Mouse (Mus musculus): ENCODE results near the gene Tmem150b. TPM values are rescaled to one million over a fixed set of nuclear protein-coding genes. Genes with fewer than 3 reads are reported as not detected.

Gene Tmem150b
- polyA plus RNA-seq, 1 experiment, result 7.2 TPM

GRCm38 (mm10) chr7:4740309-4740727 is 15.3 kb upstream of the Tmem150b start:
- TF ChIP-seq POLR2A (IDR thresholded peaks at IDR 0.05; ENCODE audit: borderline replicate concordance, control insufficient read depth, low read depth, low read length) (no peak), CTCF (IDR thresholded peaks at IDR 0.05; ENCODE audit: control insufficient read depth, insufficient read depth, low read length) (no peak)
- H3K4me1 ChIP-seq (ENCODE audit: control insufficient read depth, insufficient read depth, low read length), result peaks cover 2% of the 10 kb centered on the region; the same call in 1 of the 2 replicates
- peak overlapping the region; percentile 79 for H3K4me3 ChIP-seq (replicated peaks; ENCODE audit: control insufficient read depth, low read depth, low read length)
- H3K27ac ChIP-seq (ENCODE audit: control insufficient read depth, insufficient read depth, low read depth, low read length, poor library complexity), result peak overlapping the region; percentile 65
- WGBS, result 0% methylated on average over 14 of the region's 14 CpGs

GRCm38 (mm10) chr7:4739544-4740275 is 14.7 kb upstream of the Tmem150b start, which contains the start of gene Kmt5c:
Gene Kmt5c (plus strand): TSS chr7:4740115.
- TF ChIP-seq POLR2A (IDR thresholded peaks at IDR 0.05; ENCODE audit: borderline replicate concordance, control insufficient read depth, low read depth, low read length) (peak; percentile 97), CTCF (IDR thresholded peaks at IDR 0.05; ENCODE audit: control insufficient read depth, insufficient read depth, low read length) (no peak; the same call in 1 of the 2 replicates)
- peaks cover 2% of the 10 kb centered on the region; the same call in 1 of the 2 replicates for H3K4me1 ChIP-seq (ENCODE audit: control insufficient read depth, insufficient read depth, low read length)
- H3K4me3 ChIP-seq (replicated peaks; ENCODE audit: control insufficient read depth, low read depth, low read length), result peak within 1 kb of the TSS; percentile 79
- 0% methylated on average over 38 of the region's 44 CpGs for WGBS
- peak within 1 kb of the TSS; percentile 65 for H3K27ac ChIP-seq (ENCODE audit: control insufficient read depth, insufficient read depth, low read depth, low read length, poor library complexity)

- peak overlapping the region; percentile 52 for H3K4me3 ChIP-seq (replicated peaks; ENCODE audit: control insufficient read depth, low read depth, low read length)
- WGBS, result 57% methylated on average over 10 of the region's 10 CpGs
- no peak for TF ChIP-seq CTCF (IDR thresholded peaks at IDR 0.05; ENCODE audit: control insufficient read depth, insufficient read depth, low read length)
- no peaks in the 10 kb centered on the region for H3K4me1 ChIP-seq (ENCODE audit: control insufficient read depth, insufficient read depth, low read length)
- no peak overlapping the region for H3K27ac ChIP-seq (ENCODE audit: control insufficient read depth, insufficient read depth, low read depth, low read length, poor library complexity)
Measured at GRCm38 (mm10) chr7:4739041-4739543, 14.0 kb upstream of the Tmem150b start.

DNA sequence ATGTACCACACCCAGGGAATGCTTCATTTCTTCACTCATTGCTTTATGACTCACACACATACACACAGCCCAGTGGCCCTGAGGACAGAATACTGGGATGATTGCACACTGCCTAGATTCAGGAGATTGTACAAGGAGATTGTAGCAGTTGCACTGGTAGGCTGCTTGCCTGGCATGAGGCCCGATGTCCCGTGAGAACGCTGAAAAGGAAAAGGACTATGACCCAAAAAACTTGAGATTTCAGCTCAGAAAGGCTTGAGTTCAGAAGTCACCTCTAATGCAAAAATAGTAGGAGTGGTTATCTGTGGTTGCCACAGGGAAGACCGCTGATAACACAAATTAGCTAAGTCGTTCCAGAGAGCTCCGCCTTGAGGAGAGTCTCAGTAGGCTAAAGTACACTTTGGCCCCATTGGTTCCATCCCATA is 7.9 kb upstream of the Tmem150b start:
- peaks cover 8% of the 10 kb centered on the region for H3K4me1 ChIP-seq (ENCODE audit: control insufficient read depth, insufficient read depth, low read length)
- H3K4me3 ChIP-seq (replicated peaks; ENCODE audit: control insufficient read depth, low read depth, low read length), result no peak overlapping the region
- no peak for TF ChIP-seq POLR2A (IDR thresholded peaks at IDR 0.05; ENCODE audit: borderline replicate concordance, control insufficient read depth, low read depth, low read length)
- no peak for TF ChIP-seq CTCF (IDR thresholded peaks at IDR 0.05; ENCODE audit: control insufficient read depth, insufficient read depth, low read length)
- no peak overlapping the region for H3K27ac ChIP-seq (ENCODE audit: control insufficient read depth, insufficient read depth, low read depth, low read length, poor library complexity)
- WGBS, result 53% methylated on average over 6 of the region's 6 CpGs

- Histone ChIP-seq H3K4me1 (ENCODE audit: control insufficient read depth, insufficient read depth, low read length) (peaks cover 8% of the 10 kb centered on the region), H3K27ac (ENCODE audit: control insufficient read depth, insufficient read depth, low read depth, low read length, poor library complexity) (no peak overlapping the region), H3K4me3 (replicated peaks; ENCODE audit: control insufficient read depth, low read depth, low read length) (no peak overlapping the region)
- 42% methylated on average over 5 of the region's 5 CpGs for whole genome bisulfite sequencing
- no peak for TF ChIP-seq POLR2A (IDR thresholded peaks at IDR 0.05; ENCODE audit: borderline replicate concordance, control insufficient read depth, low read depth, low read length)
- no peak for TF ChIP-seq CTCF (IDR thresholded peaks at IDR 0.05; ENCODE audit: control insufficient read depth, insufficient read depth, low read length)
Measured at GRCm38 (mm10) chr7:4731090-4731489, 6.0 kb upstream of the Tmem150b start.

DNA sequence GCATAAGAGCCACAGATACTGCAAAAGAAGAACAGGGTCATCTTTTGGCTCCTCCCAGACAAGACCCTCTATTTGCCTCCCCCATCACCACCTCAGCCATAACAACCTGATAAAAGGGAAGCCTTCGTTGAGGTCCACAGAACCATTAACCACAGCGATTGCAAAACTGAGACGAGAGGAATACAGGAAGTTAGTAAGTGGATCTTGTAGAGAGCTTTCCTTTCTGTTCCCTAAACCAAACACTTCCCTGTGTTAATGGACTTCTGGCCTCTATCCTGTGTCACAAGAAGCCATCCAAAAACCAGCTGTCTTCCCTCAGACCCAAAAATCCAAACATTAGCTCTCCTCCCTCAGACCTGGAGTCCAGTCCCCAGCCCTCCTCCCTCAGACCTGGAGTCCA is 690 bp downstream of the Tmem150b start:
- Histone ChIP-seq H3K27ac (ENCODE audit: control insufficient read depth, insufficient read depth, low read depth, low read length, poor library complexity) (peak overlapping the region; percentile 73), H3K4me3 (replicated peaks; ENCODE audit: control insufficient read depth, low read depth, low read length) (peak overlapping the region; percentile 69), H3K4me1 (ENCODE audit: control insufficient read depth, insufficient read depth, low read length) (peaks cover 10% of the 10 kb centered on the region; the same call in 1 of the 2 replicates)
- TF ChIP-seq POLR2A (IDR thresholded peaks at IDR 0.05; ENCODE audit: borderline replicate concordance, control insufficient read depth, low read depth, low read length), result no peak
- WGBS, result 0% methylated on average over 3 of the region's 3 CpGs

GRCm38 (mm10) chr7:4723508-4723907 is 1.5 kb downstream of the Tmem150b start:
- WGBS, result 23% methylated on average over 12 of the region's 12 CpGs
- H3K4me1 ChIP-seq (ENCODE audit: control insufficient read depth, insufficient read depth, low read length), result peaks cover 10% of the 10 kb centered on the region; the same call in 1 of the 2 replicates
- TF ChIP-seq POLR2A (IDR thresholded peaks at IDR 0.05; ENCODE audit: borderline replicate concordance, control insufficient read depth, low read depth, low read length), result no peak
- TF ChIP-seq CTCF (IDR thresholded peaks at IDR 0.05; ENCODE audit: control insufficient read depth, insufficient read depth, low read length), result no peak
- H3K27ac ChIP-seq (ENCODE audit: control insufficient read depth, insufficient read depth, low read depth, low read length, poor library complexity), result peak overlapping the region; percentile 56
- peak overlapping the region; percentile 69 for H3K4me3 ChIP-seq (replicated peaks; ENCODE audit: control insufficient read depth, low read depth, low read length)

GRCm38 (mm10) chr7:4719276-4719675 is 5.8 kb downstream of the Tmem150b start:
- Histone ChIP-seq H3K4me1 (ENCODE audit: control insufficient read depth, insufficient read depth, low read length) (peaks cover 6% of the 10 kb centered on the region; the same call in 1 of the 2 replicates), H3K27ac (ENCODE audit: control insufficient read depth, insufficient read depth, low read depth, low read length, poor library complexity) (no peak overlapping the region), H3K4me3 (replicated peaks; ENCODE audit: control insufficient read depth, low read depth, low read length) (no peak overlapping the region)
- 86% methylated on average over 3 of the region's 3 CpGs for WGBS
- TF ChIP-seq POLR2A (IDR thresholded peaks at IDR 0.05; ENCODE audit: borderline replicate concordance, control insufficient read depth, low read depth, low read length) (no peak), CTCF (IDR thresholded peaks at IDR 0.05; ENCODE audit: control insufficient read depth, insufficient read depth, low read length) (no peak)

Measured in bone marrow, adult 2 months (tissue).